Mouse (Mus musculus) ZHBTc4 (cell line): ENCODE measurements around the gene Rad17.

Source experiments
- DNase-seq: peaks from one replicate; pipeline ENCODE4 v3.0.0-alpha.2; 2011; ENCODE audit warnings: low read depth, low spot score

The Rad17 gene

GRCm38 (mm10) chr13:100650550-100651438 is at the start of gene Rad17, which contains the start of gene Ak6:
Gene Rad17 (minus strand): TSS chr13:100651051.
Gene Ak6 (plus strand): TSS chr13:100650979.
- DNase-seq, result peak; percentile 97

GRCm38 (mm10) chr13:100698866-100699265 is 48.0 kb upstream of the Rad17 start:
- DNase-seq, result no peak

GRCm38 (mm10) chr13:100697541-100697940 is 46.7 kb upstream of the Rad17 start:
- no peak for DNase-seq

- DNase-seq, result peak; percentile 67
These were observed 36.7 kb upstream of the Rad17 start for GRCm38 (mm10) chr13:100687513-100687912.

- peak; percentile 67 for DNase-seq
These were observed 33.5 kb upstream of the Rad17 start for GRCm38 (mm10) chr13:100684355-100684754.

- no peak for DNase-seq
These were observed 32.0 kb upstream of the Rad17 start for GRCm38 (mm10) chr13:100682837-100683236.

- DNase-seq, result no peak
These were observed 30.8 kb upstream of the Rad17 start for GRCm38 (mm10) chr13:100681615-100682014.

GRCm38 (mm10) chr13:100675936-100676635 is 25.2 kb upstream of the Rad17 start:
- DNase-seq, result no peak

- DNase-seq, result no peak
These were observed 19.4 kb upstream of the Rad17 start for GRCm38 (mm10) chr13:100670181-100670741.

GRCm38 (mm10) chr13:100669291-100670022 is 18.6 kb upstream of the Rad17 start, which contains the start of gene Ccdc125:
Gene Ccdc125 (plus strand): TSS chr13:100669717.
- DNase-seq, result peak; percentile 66

GRCm38 (mm10) chr13:100659864-100660456 is 9.1 kb upstream of the Rad17 start:
- DNase-seq, result peak; percentile 83

GRCm38 (mm10) chr13:100658091-100658490 is 7.2 kb upstream of the Rad17 start:
- DNase-seq, result no peak

- no peak for DNase-seq
These were observed 762 bp upstream of the Rad17 start, which contains the start of gene Taf9 for GRCm38 (mm10) chr13:100651439-100652186. Gene Taf9 (plus strand): TSS chr13:100651579.

GRCm38 (mm10) chr13:100648223-100648622 is 2.6 kb downstream of the Rad17 start:
- DNase-seq, result no peak

- no peak for DNase-seq
These were observed 8.2 kb downstream of the Rad17 start for GRCm38 (mm10) chr13:100642471-100643209.

GRCm38 (mm10) chr13:100634106-100634691 is 16.7 kb downstream of the Rad17 start:
- DNase-seq, result no peak

- DNase-seq, result no peak
These were observed 28.6 kb downstream of the Rad17 start for GRCm38 (mm10) chr13:100622241-100622640.

GRCm38 (mm10) chr13:100617583-100617982 is 33.3 kb downstream of the Rad17 start:
- no peak for DNase-seq
